Mouse (Mus musculus): ENCODE measurements at regions not wholly inside any gene's neighbourhood (a gene's known extent, or its start where the extent isn't known, plus 50 kb on each side); places are given as distances from the start of the nearest gene placed in this dataset.

DNA sequence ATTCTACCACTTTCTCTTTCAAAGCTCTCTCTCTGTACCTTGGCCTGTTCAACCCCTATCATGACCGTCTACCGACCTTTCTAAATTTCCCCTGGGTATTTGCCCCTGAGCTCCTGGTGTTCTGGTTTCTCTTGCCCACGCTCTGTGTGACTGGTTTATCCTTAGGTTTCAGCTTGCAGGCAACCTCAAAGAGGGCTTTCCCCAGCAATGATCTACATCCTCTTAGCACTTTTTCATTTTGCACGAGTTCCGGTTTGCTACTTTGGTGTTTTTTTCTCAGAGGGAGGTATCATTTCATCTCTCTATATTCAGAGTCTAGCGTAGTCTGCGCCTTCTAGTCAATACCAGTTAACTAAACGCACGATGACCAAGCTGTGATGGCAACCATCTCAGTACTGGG, 79.8 kb upstream of the Hmga2 start:
- DNase-seq (ENCODE audit: low read depth, low spot score), result no peak

DNA sequence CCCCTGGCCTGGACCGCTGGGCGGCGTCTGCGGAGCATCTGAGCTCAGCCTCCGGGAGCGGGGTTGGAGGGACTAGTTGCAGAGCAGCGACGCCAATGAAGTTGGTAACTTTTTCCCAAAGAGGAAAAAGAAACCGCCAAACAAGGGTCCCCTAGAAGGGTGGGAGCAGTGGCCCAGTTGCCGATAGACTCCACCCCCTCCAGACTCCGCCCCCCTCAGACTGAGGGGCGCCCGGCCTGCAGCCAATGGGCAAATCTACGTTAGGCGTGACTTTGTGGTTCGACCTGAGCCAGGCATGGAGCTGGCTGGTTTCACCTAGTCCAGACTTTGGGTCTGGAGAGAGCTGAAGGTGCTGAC, 76.8 kb upstream of the Hmga2 start:
- DNase-seq (ENCODE audit: low read depth, low spot score), result no peak

DNA sequence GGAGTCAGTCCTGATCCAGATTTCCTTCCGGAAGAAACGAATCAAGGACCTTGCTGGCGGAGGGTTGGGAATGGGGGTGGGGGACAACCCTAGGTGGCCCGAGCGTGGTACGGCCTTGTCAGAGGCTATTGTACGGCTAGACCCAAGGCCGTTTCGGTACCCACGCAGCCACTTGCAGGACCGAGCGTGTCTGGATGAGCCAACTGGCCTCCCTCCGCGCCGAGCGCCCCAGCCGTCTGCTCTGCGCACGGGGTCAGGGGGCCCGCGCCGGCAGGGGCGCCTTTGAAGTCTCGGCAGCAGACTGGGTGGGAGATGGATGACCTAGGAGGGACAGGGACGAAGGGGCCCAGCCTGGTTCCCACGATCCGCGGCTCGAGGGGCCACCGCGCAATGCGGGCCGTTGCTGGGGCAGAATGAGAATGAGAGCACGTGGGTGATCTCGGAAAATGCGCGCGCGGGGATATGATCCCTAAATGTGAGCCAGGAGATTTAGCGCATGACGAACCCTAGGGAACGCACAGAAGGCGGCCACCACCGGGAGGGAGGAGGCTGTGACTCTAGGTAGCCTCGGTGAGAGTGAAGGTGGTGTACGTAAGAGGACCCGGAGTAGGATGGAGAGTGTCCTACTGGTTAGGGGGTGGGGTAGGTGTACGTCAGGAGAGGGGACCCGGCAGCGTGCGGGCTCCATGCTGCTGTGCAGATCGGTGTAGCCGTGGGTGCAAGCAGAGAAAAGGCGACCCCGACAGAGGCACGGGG, 76.2 kb upstream of the Hmga2 start:
- DNase-seq (ENCODE audit: low read depth, low spot score), result no peak

DNA sequence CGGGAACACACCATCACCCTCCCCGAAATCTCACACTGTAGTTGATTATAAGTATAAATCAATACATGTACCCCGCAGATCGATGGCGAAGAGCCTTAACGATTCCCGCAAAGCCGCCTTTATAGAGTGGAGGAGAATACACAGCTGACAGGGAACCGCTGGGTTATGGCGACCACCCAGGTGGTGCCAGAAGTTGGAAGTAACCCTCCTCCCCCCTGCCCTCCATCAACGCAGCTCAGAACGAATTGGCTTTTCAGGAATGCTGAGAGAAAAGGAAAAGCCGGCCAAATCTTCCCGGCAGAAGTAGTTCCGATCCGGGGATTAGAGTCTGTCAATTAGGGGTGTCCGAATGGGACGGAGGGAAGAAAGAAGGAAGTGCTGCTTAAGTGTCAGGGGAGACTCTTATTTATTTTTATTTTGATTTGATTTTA, 75.6 kb upstream of the Hmga2 start:
- no peak for DNase-seq (ENCODE audit: low read depth, low spot score)

DNA sequence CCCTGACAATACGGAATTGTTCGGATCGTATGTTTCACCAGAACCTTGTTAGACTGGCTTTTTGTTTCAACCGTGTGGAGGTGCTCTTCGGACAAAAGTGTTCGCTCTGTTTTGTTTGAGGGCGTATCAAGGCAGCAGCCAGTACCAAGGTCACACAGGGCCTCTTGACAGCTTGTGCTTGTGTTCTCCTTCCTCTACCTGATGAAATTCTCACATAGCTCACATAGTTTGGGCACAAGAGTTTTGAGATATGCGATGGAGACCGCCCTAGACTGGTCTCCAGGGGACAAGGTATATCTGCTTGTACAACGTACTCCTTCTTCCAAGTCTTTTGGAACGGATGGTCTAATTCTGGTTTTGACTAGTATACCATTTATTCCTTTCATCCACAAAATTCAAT, 70.9 kb upstream of the Hmga2 start:
- no peak for DNase-seq (ENCODE audit: low read depth, low spot score)

DNA sequence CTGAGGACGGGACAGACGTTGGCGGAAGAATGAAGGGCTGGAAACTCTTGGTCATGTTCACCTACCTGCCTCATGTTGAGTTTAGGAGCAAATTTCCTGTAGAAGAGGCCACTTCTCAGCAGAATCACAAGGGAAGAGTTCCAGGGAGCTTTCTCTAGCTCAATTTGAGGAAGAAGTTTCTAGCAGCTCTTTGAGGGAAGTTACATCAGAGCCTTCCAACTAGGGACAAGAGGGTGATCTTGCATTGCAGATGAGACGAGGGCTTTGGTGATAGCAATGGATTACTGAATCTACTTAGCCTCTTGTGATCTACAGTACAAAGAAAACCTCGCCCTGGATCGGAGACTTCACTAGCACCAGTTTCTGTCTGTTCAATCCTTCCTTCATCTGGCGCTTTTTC, 65.3 kb upstream of the Hmga2 start:
- no peak for DNase-seq (ENCODE audit: low read depth, low spot score)

DNA sequence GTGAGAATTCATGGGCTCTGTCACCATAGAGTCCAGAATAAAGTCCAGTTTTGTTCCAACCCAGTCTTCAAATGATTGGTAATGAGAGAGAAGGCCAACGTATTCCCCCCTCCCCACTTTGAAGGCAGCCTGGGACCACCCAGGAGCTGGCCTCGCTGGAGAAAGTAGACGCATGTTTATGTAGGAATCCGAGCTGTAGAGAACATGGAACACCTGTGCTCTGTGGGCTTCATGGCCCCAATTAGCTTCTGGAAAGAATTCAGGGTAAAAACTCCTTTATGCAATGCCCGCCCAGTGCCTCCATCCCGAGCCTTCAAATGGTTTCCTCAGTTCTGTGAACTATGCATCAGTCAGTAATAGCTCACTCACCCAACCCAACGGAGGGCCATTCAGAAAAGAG, 62.3 kb upstream of the Hmga2 start:
- DNase-seq (ENCODE audit: low read depth, low spot score), result no peak

DNA sequence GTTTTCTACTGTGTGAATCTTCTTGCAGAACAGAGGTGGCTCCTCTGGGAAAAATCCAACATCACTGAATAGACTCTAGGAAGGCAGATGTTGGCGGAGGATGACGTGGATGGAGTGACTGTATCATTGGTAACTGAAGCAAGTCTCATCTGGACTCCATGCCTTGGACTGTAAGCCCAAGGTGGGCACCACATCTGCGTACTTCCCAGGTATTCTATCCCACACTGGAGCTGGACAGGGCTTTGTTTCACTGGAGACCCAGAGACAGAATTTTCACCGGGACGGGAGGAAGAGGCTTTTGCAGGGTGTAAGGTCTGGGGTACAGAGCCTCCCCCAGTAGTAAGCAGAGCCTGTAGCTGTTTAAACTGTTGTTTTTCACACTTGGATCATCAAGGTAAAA, 52.1 kb upstream of the Hmga2 start:
- no peak for DNase-seq (ENCODE audit: low read depth, low spot score)

DNA sequence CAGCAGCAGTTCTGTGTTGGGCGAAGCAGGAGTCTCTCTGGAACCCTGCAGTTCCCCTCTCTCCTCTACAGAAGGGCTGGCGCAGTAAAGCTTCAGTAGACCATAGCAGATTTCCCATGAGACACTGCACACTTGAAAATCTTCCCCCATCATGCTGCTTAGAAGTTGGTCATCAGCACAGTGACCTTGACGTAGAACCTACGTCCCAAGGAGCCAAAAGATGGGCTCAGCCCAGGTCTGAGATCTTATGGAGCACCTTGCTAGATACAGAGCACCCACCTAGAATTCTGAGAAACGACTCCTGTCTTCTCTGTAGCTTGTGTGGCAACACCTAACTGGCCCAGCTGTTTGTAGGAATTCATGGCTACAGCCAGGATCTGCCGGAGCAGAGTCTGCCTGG, 51.7 kb upstream of the Hmga2 start:
- no peak for DNase-seq (ENCODE audit: low read depth, low spot score)

DNA sequence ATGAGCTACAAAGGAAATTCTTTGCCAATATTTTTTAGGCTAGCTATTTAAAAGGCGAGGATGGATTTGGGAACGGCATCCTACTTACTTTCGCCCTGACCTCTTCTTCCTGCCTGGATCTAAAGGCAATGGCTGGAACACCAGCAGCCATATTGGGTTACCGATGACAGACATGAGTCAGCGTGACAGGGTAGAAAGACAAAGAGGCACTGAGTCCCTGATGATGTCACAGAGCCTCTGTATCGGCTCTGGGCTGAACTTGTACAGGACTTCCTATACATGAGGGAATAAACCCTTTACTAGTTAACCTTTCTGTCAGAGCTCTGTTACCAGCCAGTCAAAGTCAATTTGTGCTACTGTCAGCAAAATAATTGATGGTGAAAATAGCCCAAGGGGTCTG, 50.7 kb upstream of the Hmga2 start:
- no peak for DNase-seq (ENCODE audit: low read depth, low spot score)
